Mouse (Mus musculus) CH12.LX (cell line): ENCODE measurements at regions not wholly inside any gene's neighbourhood (a gene's known extent, or its start where the extent isn't known, plus 50 kb on each side); places are given as distances from the start of the nearest gene placed in this dataset.

ENCODE experiments used
- DNase-seq: peaks from one replicate; pipeline ENCODE4 v3.0.0-alpha.2; 2013; ENCODE audit errors: extremely low read depth
- H3K27ac ChIP-seq: 2 replicates; pipeline ENCODE4 v1.5.1; 2012; ENCODE audit warnings: low read depth, mild to moderate bottlenecking, control low read depth, moderate library complexity; ENCODE audit not compliant: insufficient read depth
- H3K27me3 ChIP-seq: replicated peaks from 2 replicates; pipeline ENCODE3; 2012; ENCODE audit warnings: inconsistent platforms
- H3K36me3 ChIP-seq, 2 experiments: replicated peaks in 1 of 2; 2 replicates each; pipeline versions ENCODE3 to v1.6.1; 2012; ENCODE audit warnings: inconsistent platforms in 1 of 2, low read length in 1 of 2, mild to moderate bottlenecking in 1 of 2, mixed read lengths in 1 of 2, moderate library complexity in 1 of 2; ENCODE audit not compliant: control insufficient read depth in 1 of 2, insufficient read depth in 1 of 2
- H3K4me1 ChIP-seq, 2 experiments: 2 replicates each; pipeline ENCODE4 v1.6.1; 2012; ENCODE audit warnings: inconsistent platforms in 1 of 2, moderate library complexity in 1 of 2; ENCODE audit not compliant: insufficient read depth in 2 of 2, control insufficient read depth in 1 of 2
- H3K4me2 ChIP-seq: 2 replicates; pipeline ENCODE4 v1.6.1; 2012; ENCODE audit warnings: low read depth, mild to moderate bottlenecking, control low read depth; ENCODE audit not compliant: poor library complexity, insufficient read depth, severe bottlenecking
- H3K4me3 ChIP-seq, 3 experiments: fragments of 150-350 bp in 1 of 3; sonication (generic) in 1 of 3; replicated peaks in 1 of 3; 2 replicates each; pipeline versions ENCODE3 to v1.5.1; 2011 to 2012; ENCODE audit warnings: low read depth in 2 of 3, low read length in 2 of 3, mild to moderate bottlenecking in 2 of 3, moderate library complexity in 2 of 3, control low read depth in 1 of 3, improper control_type of control experiment in 1 of 3, inconsistent platforms in 1 of 3, mixed read lengths in 1 of 3; ENCODE audit not compliant: poor library complexity in 1 of 3
- H3K79me2 ChIP-seq: replicated peaks from 2 replicates; pipeline ENCODE4 v1.6.1; 2012; ENCODE audit warnings: mild to moderate bottlenecking, moderate library complexity; ENCODE audit not compliant: control insufficient read depth, poor library complexity, insufficient read depth, severe bottlenecking; ENCODE audit errors: extremely low read depth
- H3K9ac ChIP-seq: 2 replicates; pipeline ENCODE4 v1.6.1; 2012; ENCODE audit warnings: low read depth, mild to moderate bottlenecking, control low read depth, moderate library complexity; ENCODE audit not compliant: insufficient read depth
- H3K9me3 ChIP-seq: replicated peaks from 2 replicates; pipeline ENCODE3; 2012; ENCODE audit warnings: low read length, inconsistent platforms, mixed read lengths
- BHLHE40 ChIP-seq: IDR thresholded peaks from 2 replicates; pipeline ENCODE4 v1.6.1; 2011; ENCODE audit warnings: mild to moderate bottlenecking, low read depth, low read length, improper control_type of control experiment
- CHD2 ChIP-seq: IDR thresholded peaks from 2 replicates; pipeline ENCODE4 v1.6.1; 2011; ENCODE audit warnings: low read length, improper control_type of control experiment
- CTCF ChIP-seq, 2 experiments: IDR thresholded peaks in 1 of 2; conservative IDR thresholded peaks in 1 of 2; 2 replicates each; pipeline ENCODE4 v1.5.1; 2011 to 2012; ENCODE audit warnings: low read depth in 2 of 2, low read length in 2 of 2, improper control_type of control experiment in 1 of 2, inconsistent platforms in 1 of 2, mild to moderate bottlenecking in 1 of 2, moderate library complexity in 1 of 2
- EP300 ChIP-seq: IDR thresholded peaks from 2 replicates; pipeline ENCODE4 v1.6.1; 2011; ENCODE audit warnings: low read length, improper control_type of control experiment
- ETS1 ChIP-seq: conservative IDR thresholded peaks from 2 replicates; pipeline ENCODE4 v1.6.1; 2012; ENCODE audit warnings: low read depth, mild to moderate bottlenecking, inconsistent platforms, low read length, improper control_type of control experiment, moderate library complexity
- GABPA ChIP-seq: IDR thresholded peaks from 2 replicates; pipeline ENCODE4 v1.6.1; 2012; ENCODE audit warnings: low read depth, low read length, improper control_type of control experiment, inconsistent platforms; ENCODE audit not compliant: insufficient replicate concordance
- IRF4 ChIP-seq: IDR thresholded peaks from 2 replicates; pipeline ENCODE4 v1.6.1; 2014; ENCODE audit warnings: low read depth, mild to moderate bottlenecking, inconsistent platforms, low read length, improper control_type of control experiment
- JUN ChIP-seq: IDR thresholded peaks from 2 replicates; pipeline ENCODE4 v1.6.1; 2011; ENCODE audit warnings: low read depth, mild to moderate bottlenecking, low read length, improper control_type of control experiment, moderate library complexity; ENCODE audit not compliant: insufficient read depth
- KAT2A ChIP-seq: IDR thresholded peaks from 2 replicates; pipeline ENCODE4 v1.6.1; 2012; ENCODE audit warnings: low read length, improper control_type of control experiment, inconsistent platforms; ENCODE audit not compliant: insufficient replicate concordance
- MAFK ChIP-seq: IDR thresholded peaks from 2 replicates; pipeline ENCODE4 v1.6.1; 2011; ENCODE audit warnings: low read length, improper control_type of control experiment; ENCODE audit not compliant: insufficient replicate concordance
- MAZ ChIP-seq: IDR thresholded peaks from 2 replicates; pipeline ENCODE4 v1.6.1; 2012; ENCODE audit warnings: low read depth, mild to moderate bottlenecking, inconsistent platforms, low read length, improper control_type of control experiment, moderate library complexity
- MYC ChIP-seq: IDR thresholded peaks from 2 replicates; pipeline ENCODE4 v1.6.1; 2011; ENCODE audit warnings: low read depth, mild to moderate bottlenecking, improper control_type of control experiment, low read length
- NELFE ChIP-seq: IDR thresholded peaks from 2 replicates; pipeline ENCODE4 v1.6.1; 2011; ENCODE audit warnings: low read depth, low read length, improper control_type of control experiment
- NRF1 ChIP-seq: IDR thresholded peaks from 2 replicates; pipeline ENCODE4 v1.6.1; 2014; ENCODE audit warnings: low read depth, mild to moderate bottlenecking, inconsistent platforms, low read length, improper control_type of control experiment, moderate library complexity
- PAX5 ChIP-seq: IDR thresholded peaks from 2 replicates; pipeline ENCODE4 v1.6.1; 2012; ENCODE audit warnings: low read length, inconsistent platforms, mixed read lengths
- POLR2A ChIP-seq: IDR thresholded peaks from 2 replicates; pipeline ENCODE4 v1.6.1; 2011; ENCODE audit warnings: low read depth, mild to moderate bottlenecking, improper control_type of control experiment, low read length
- POLR2AphosphoS2 ChIP-seq: IDR thresholded peaks from 2 replicates; pipeline ENCODE4 v1.6.1; 2011; ENCODE audit warnings: low read depth, low read length, improper control_type of control experiment
- RAD21 ChIP-seq: IDR thresholded peaks from 2 replicates; pipeline ENCODE4 v1.6.1; 2011; ENCODE audit warnings: low read depth, mild to moderate bottlenecking, low read length, improper control_type of control experiment, moderate library complexity
- SIN3A ChIP-seq: IDR thresholded peaks from 2 replicates; pipeline ENCODE4 v1.6.1; 2012; ENCODE audit warnings: low read length, improper control_type of control experiment, inconsistent platforms
- SMC3 ChIP-seq: IDR thresholded peaks from 2 replicates; pipeline ENCODE4 v1.6.1; 2011; ENCODE audit warnings: low read depth, low read length, improper control_type of control experiment
- USF1 ChIP-seq: IDR thresholded peaks from 2 replicates; pipeline ENCODE4 v1.6.1; 2014; ENCODE audit warnings: low read depth, mild to moderate bottlenecking, inconsistent platforms, low read length, improper control_type of control experiment
- USF2 ChIP-seq: conservative IDR thresholded peaks from 2 replicates; pipeline ENCODE4 v1.6.1; 2011; ENCODE audit warnings: low read depth, low read length, improper control_type of control experiment
- ZC3H11A ChIP-seq: IDR thresholded peaks from 2 replicates; pipeline ENCODE4 v1.6.1; 2012; ENCODE audit warnings: low read depth, mild to moderate bottlenecking, inconsistent platforms, low read length, improper control_type of control experiment
- ZKSCAN1 ChIP-seq: IDR thresholded peaks from 2 replicates; pipeline ENCODE4 v1.6.1; 2012; ENCODE audit warnings: low read depth, inconsistent platforms, low read length, improper control_type of control experiment, borderline replicate concordance
- ZMIZ1 ChIP-seq: IDR thresholded peaks from 2 replicates; pipeline ENCODE4 v1.6.1; 2012; ENCODE audit warnings: low read depth, mild to moderate bottlenecking, inconsistent platforms, low read length, improper control_type of control experiment
- dilution Hi-C: fragments of 300-500 bp; cut with MboI; formaldehyde crosslinking; loops from 2 replicates; pipeline ENCODE4 v1.14.3; 2020; ENCODE audit warnings: low sequenced_read_pairs; ENCODE audit not compliant: extremely low pct_unique_long_range_greater_than_20kb, extremely low pct_ligation_motif_present
- in situ Hi-C: fragments of 300-500 bp; cut with MboI; formaldehyde crosslinking; loops from 3 replicates; pipeline ENCODE4 v1.14.3; 2019; ENCODE audit warnings: low sequenced_read_pairs, low pct_ligation_motif_present, low pct_unique_long_range_greater_than_20kb, mixed read lengths

DNA sequence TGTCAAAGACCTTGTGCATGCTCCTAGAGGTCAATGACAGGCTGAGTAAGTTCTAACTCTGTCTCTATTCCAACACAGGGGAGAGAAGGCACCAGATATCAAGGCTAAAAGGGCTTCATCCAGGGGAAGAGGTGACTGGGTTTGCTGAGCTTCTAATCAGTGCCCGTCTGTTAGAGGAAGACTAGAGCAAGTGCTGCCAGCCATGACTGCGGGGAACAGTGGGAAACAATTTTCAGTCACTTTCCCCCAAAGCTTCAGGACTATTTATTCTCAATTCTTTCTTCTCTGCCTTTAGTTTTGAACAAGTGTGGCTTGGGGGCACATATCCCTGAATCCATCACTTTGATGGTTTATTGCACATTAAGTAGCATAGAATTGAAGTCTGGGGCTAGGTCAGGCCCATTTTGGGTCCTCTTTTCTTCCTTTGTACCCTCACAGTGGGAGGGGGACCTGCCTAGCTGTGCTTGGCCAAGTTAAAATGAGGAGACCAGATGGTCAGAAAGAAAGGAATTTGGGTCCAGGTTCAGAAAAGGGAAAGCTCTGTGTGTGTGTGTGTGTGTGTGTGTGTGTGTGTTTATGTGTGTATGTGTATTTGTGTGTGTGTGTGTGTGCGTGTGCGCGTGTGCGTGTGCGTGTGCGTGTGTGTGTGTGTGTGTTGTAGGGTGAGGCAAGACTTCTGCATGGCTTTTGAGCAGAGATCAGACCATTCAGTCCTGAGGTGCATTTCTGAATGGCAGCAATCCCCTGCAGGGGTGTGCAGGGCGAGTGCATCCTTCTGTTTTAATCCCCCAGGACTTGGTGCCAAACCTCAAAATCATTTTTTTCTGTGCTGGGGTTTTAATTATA lies 337.2 kb downstream of the 1500009L16Rik start:
- dilution Hi-C loops = no loop called here
- DNase-seq = no peak

GRCm38 (mm10) chr10:84060492-84061218 lies 338.0 kb downstream of the 1500009L16Rik start:
- no peak for DNase-seq
- H3K27ac ChIP-seq = no peak overlapping the region
- H3K9ac ChIP-seq = no peak overlapping the region
- TF ChIP-seq ZMIZ1 (no peak), NELFE (no peak), MAZ (no peak), IRF4 (no peak), KAT2A (no peak), JUN (no peak), EP300 (no peak), PAX5 (no peak), GABPA (no peak), ZC3H11A (no peak), SIN3A (no peak), BHLHE40 (no peak), MAFK (no peak), ETS1 (no peak), USF1 (no peak), ZKSCAN1 (no peak), SMC3 (no peak), POLR2AphosphoS2 (no peak), MYC (no peak), POLR2A (no peak)
- H3K79me2 ChIP-seq = no peaks in the 10 kb centered on the region
- H3K4me1 ChIP-seq = peaks cover 8 to 28% of the 10 kb centered on the region in 2 experiments
- in situ Hi-C loops (no loop called here), dilution Hi-C loops (no loop called here)
- no peaks in the 10 kb centered on the region for H3K36me3 ChIP-seq
- no peak overlapping the region for H3K4me3 ChIP-seq
- no peak overlapping the region for H3K4me2 ChIP-seq
- no peaks in the 10 kb centered on the region for H3K27me3 ChIP-seq
- H3K9me3 ChIP-seq = no peaks in the 10 kb centered on the region

More for the DNA sequence above, 337.2 kb downstream of the 1500009L16Rik start:
- Histone ChIP-seq H3K9me3 (no peaks in the 10 kb centered on the region), H3K36me3 (no peaks in the 10 kb centered on the region), H3K79me2 (no peaks in the 10 kb centered on the region), H3K4me2 (no peak overlapping the region), H3K9ac (no peak overlapping the region), H3K4me1 (peaks cover 8 to 36% of the 10 kb centered on the region in 2 experiments), H3K27ac (no peak overlapping the region), H3K4me3 (no peak overlapping the region), H3K27me3 (no peaks in the 10 kb centered on the region)
- in situ Hi-C loops = no loop called here
- TF ChIP-seq USF2 (no peak), CHD2 (no peak), ZC3H11A (no peak), RAD21 (no peak), NRF1 (no peak), CTCF (conservative IDR thresholded peaks at IDR 0.05 in 1 of 2, IDR thresholded peaks at IDR 0.05 in 1 of 2; ENCODE audit: low read depth in 2 of 2, low read length in 2 of 2) (no peak), USF1 (no peak), POLR2A (no peak)
